20 mouse cellular contexts compared by ENCODE assay signal in the genomic region with DNA sequence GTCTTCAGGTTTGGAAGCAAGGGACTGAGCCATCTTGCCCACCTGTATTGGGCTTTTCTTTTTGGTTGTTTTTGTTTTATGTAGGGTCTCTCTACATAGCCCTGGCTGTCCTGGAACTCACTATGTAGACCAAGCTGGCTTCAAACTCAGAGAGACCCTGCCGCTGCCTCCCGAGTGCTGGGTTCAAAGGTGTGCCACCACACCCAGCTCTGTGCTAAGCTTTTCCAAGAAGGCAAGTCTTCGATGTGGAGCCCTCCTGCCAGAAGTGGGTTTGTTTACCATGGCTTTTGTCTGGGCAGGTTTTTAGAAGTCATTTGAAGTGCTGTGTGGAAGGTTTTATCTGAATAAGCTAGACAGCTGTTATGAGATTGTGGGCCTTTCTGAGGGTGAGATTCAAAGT. TPM values are rescaled to one million over a fixed set of nuclear protein-coding genes. Genes with fewer than 3 reads are reported as not detected.
"Had no signal": no experiment of that assay in that cellular context is flagged by ENCODE, and none has a peak within 500 bp of the region (broad histone marks: within the 10 kb centered on the region; RNA-seq: fewer than 3 reads in every experiment).

No protein-coding gene starts in this region.

- H3K27ac ChIP-seq: kidney, postnatal 0 days; layer of hippocampus, adult 2 months; left cerebral cortex, adult 2 months; liver, embryonic 13.5 days; midbrain, embryonic 10.5 days; midbrain, embryonic 13.5 days; neural tube, embryonic 13.5 days had no signal

- H3K27me3 ChIP-seq: liver, embryonic 13.5 days; megakaryocyte, embryonic 14.5 days; midbrain, embryonic 13.5 days; neural tube, embryonic 13.5 days had no signal

- H3K9ac ChIP-seq: liver, embryonic 13.5 days; midbrain, embryonic 13.5 days; neural tube, embryonic 13.5 days had no signal

- H3K4me2 ChIP-seq: liver, embryonic 13.5 days; midbrain, embryonic 13.5 days; neural tube, embryonic 13.5 days had no signal

- DNase-seq: kidney, adult 18-20 months; kidney, postnatal 25 days; layer of hippocampus, adult 9-11 months; liver, embryonic 13.5 days; lung, adult 2 months; retina, postnatal 1 day; right cerebral cortex, postnatal 25 days; thymus, postnatal 4 days had no signal

- ATAC-seq: inflammation-experienced regulatory T-cells, adult 6 months; midbrain, embryonic 13.5 days; midbrain, embryonic 16.5 days had no signal

- H3K9me3 ChIP-seq: megakaryocyte, embryonic 14.5 days; midbrain, embryonic 13.5 days had no signal

- H3K4me3 ChIP-seq: layer of hippocampus, adult 2 months; left cerebral cortex, adult 2 months; liver, embryonic 13.5 days; megakaryocyte, embryonic 14.5 days; midbrain, embryonic 10.5 days; midbrain, embryonic 13.5 days; myocyte; neural tube, embryonic 13.5 days had no signal

RNA-seq across cellular contexts. Expression of a gene that starts 32.6 kb away (rescaled TPM):
- total RNA-seq: monocyte, adult 5-6 weeks had no signal
- polyA plus RNA-seq: inflammation-experienced regulatory T-cells, adult 6 months had no signal

RNA-seq across cellular contexts. Expression of a gene that starts 49.7 kb away (rescaled TPM):
- total RNA-seq: monocyte, adult 5-6 weeks; neutrophil, adult 5-6 weeks had no signal
